Mouse (Mus musculus) kidney, adult 8-10 months (tissue): ENCODE results near the gene Gm13305.
"Not testable (repeated sequence)": the region's sequence is repeated elsewhere in the genome, so short reads cannot be mapped to it uniquely, and the experiment has no call there.

ENCODE experiments used
- DNase-seq, 2 experiments: peaks; one replicate each; pipeline ENCODE4 v3.0.0; 2022

The Gm13305 gene

GRCm38 (mm10) chr4:42168503-42168902, at the start of gene Gm13305:
TSS of gene Gm13305 (minus strand) at chr4:42168603.
- DNase-seq: not testable (repeated sequence)

DNA sequence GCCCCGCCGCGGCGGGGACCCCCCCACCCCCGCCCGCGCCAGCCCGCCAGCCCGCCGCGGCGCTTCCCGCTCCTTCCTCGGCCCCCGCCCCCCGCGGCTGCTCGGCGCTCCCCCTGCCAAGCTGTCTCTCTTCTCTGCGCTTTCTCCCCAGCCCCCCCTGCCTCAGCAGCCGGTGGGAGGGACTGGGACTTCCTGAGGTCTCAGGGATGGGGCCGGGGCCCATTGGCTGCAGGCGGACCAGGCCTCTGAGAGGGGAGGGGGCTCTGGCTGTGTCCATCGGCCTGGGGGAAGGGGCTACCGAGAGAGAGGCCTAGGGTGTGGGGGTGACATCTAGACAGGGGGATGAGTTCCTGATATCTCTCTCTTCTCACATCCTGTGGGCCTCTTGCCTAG, 16.6 kb upstream of the Gm13305 start:
- not testable (repeated sequence) for DNase-seq

- DNase-seq: not testable (repeated sequence)
Observed at GRCm38 (mm10) chr4:42184324-42184979, 16.0 kb upstream of the Gm13305 start.

DNA sequence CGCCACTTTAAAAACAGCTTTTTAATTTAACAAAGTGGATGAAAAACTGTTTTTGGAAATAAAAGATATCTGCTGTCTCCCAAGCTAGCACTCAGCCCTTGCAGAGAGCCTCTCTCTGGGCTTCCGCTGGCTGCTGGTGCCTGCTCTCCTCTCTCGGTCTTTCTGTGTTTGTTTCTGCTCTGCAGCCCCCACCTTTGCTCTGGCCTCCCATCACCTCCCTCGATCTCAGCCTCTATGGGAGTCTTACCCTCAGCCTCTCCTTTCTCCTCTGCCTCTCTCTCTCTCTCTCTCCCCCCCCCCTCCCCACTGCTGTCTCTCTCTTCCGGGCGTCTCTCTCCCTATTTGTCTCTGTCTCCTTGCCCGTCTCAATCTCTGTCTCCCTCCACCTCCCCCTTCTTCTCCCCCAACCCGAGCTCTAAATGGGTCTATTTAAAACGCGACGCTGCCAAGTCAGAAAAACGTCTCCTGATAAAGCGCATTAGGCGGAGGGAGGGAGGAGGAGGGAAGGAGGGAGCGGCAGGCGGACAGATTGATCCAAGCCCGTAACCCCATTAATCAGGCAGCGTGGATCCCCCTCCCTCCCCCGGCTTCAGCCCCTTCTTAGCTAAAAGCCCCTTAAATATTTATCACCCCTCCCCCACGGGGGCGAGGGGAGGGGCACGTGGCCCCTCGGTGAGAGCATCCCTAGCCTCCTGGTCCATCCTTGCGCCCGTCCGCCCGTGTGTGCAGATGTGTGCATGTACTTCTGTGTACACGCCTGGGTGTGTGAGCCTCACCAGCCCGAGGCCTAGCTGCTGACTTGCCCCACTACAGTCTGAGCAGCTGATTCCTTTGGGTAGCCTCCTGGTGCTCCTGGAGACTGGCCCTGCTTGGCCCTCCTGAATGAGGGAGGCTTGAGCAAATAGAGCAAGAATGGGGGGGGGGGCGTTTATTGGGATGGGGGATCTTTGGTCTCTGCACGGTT, 15.1 kb upstream of the Gm13305 start:
- DNase-seq: not testable (repeated sequence)

DNA sequence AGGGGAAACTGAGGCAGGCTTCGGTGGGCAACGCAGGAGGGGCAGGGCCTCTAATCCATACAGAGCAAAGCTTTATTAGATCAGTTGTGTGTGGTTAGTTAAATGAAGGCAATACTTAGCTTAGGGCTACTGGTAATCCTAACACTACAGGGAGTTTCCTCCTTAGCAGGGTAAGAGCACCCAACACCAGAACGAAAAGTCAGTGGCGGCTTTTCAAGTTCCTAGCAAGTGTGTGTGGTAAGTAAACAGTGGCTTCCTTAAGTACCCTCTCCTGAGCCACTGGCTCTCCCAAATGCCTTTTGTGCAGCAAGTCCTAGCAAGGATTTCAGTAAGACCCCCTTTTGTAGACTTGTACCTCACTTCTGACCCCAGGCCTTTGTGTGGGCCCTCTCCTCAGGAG, 9.8 kb upstream of the Gm13305 start:
- DNase-seq: not testable (repeated sequence)

- DNase-seq: not testable (repeated sequence)
Observed at GRCm38 (mm10) chr4:42153136-42153535, 15.3 kb downstream of the Gm13305 start, which contains the start of gene Gm13306. TSS of gene Gm13306 (plus strand) at chr4:42153436.

DNA sequence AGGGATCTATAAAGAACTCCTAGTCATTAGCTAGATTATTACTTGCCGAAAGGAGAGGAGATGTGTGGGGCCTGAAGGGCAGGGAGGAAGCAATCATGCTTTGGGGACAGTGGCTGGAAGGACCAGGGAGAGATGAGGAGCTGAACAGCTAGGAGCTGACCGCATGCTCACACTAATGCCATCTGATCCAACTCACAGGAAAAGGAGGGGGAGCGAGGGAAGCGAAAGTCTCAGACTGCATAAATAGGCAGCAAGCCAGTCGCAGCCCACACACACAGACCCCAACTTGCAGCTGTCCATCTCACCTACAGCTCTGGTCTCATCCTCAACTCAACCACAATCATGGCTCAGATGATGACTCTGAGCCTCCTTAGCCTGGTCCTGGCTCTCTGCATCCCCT, 53.9 kb downstream of the Gm13305 start, which contains the start of gene Gm13304:
Gene Gm13304 (plus strand): TSS at position 301 of the 400 bp plus-strand sequence.
- not testable (repeated sequence) for DNase-seq
